ENCODE assay signal across 50 mouse cellular contexts in the genomic region with DNA sequence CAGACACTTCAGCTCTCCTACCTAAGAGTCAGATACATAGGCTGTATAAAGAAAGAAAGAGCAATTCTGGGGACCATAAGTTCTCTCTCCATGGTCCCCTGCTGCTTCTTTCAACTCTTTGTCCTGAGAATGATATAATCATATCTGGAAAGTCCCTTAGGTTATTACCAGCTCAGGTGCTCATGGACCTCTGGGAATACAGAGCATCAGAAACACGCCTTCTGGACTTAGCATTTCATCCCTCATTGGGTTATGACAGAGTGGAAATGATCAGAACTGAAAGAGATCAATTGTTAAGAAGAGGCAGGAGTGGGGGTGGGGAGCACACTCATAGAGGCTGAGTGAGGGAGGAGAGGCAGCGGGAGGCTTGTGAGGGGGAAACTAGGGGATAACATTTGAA. TPM values are rescaled to one million over a fixed set of nuclear protein-coding genes. Genes with fewer than 3 reads are reported as not detected.
"Had no signal": no experiment of that assay in that cellular context is flagged by ENCODE, and none has a peak within 500 bp of the region (broad histone marks: within the 10 kb centered on the region; RNA-seq: fewer than 3 reads in every experiment).

TSS of gene Olfr644 (minus strand) at position 101 of the 400 bp plus-strand sequence.

- H3K36me3 ChIP-seq: heart, embryonic 10.5 days; heart, embryonic 12.5 days; heart, embryonic 13.5 days; heart, embryonic 15.5 days; hindbrain, embryonic 10.5 days; hindbrain, embryonic 12.5 days; hindbrain, embryonic 13.5 days; hindbrain, embryonic 15.5 days; intestine, embryonic 15.5 days; kidney, embryonic 15.5 days had no signal

- H3K4me2 ChIP-seq: heart, embryonic 11.5 days; heart, embryonic 12.5 days; heart, embryonic 13.5 days; heart, embryonic 15.5 days; hindbrain, embryonic 12.5 days; hindbrain, embryonic 13.5 days; hindbrain, embryonic 14.5 days; hindbrain, embryonic 15.5 days; intestine, embryonic 15.5 days; kidney, embryonic 15.5 days had no signal

- H3K4me3 ChIP-seq: heart, embryonic 10.5 days; heart, embryonic 12.5 days; heart, embryonic 13.5 days; heart, embryonic 15.5 days; hindbrain, embryonic 10.5 days; hindbrain, embryonic 12.5 days; hindbrain, embryonic 13.5 days; hindbrain, embryonic 15.5 days; intestine, embryonic 15.5 days; kidney, embryonic 15.5 days; layer of hippocampus, adult 2 months had no signal

- H3K27ac ChIP-seq: heart, embryonic 10.5 days; heart, embryonic 13.5 days; heart, embryonic 15.5 days; hindbrain, embryonic 10.5 days; hindbrain, embryonic 12.5 days; hindbrain, embryonic 13.5 days; hindbrain, embryonic 14.5 days; hindbrain, embryonic 15.5 days; hindbrain, postnatal 0 days; intestine, embryonic 15.5 days; kidney, embryonic 15.5 days; kidney, postnatal 0 days; layer of hippocampus, adult 2 months had no signal

- DNase-seq: heart, postnatal 10 days; heart, postnatal 14 days; heart, postnatal 36 days; heart, postnatal 4 days; kidney, adult 11 months; kidney, adult 18-20 months; kidney, adult 2 months; kidney, adult 8-10 months; kidney, adult 9 months; kidney, postnatal 10 days; kidney, postnatal 14 days; kidney, postnatal 25 days; kidney, postnatal 36 days; kidney, postnatal 4 days; layer of hippocampus, adult 9-11 months; layer of hippocampus, postnatal 36 days had no signal

- H3K27me3 ChIP-seq: heart, embryonic 12.5 days; heart, embryonic 13.5 days; heart, embryonic 15.5 days; hindbrain, embryonic 12.5 days; hindbrain, embryonic 13.5 days; hindbrain, embryonic 15.5 days; intestine, embryonic 15.5 days; kidney, embryonic 15.5 days had no signal

- H3K4me1 ChIP-seq: heart, embryonic 10.5 days; heart, embryonic 12.5 days; heart, embryonic 13.5 days; heart, embryonic 15.5 days; hindbrain, embryonic 10.5 days; hindbrain, embryonic 12.5 days; hindbrain, embryonic 13.5 days; hindbrain, embryonic 15.5 days; intestine, embryonic 15.5 days; kidney, embryonic 15.5 days had no signal

- H3K9ac ChIP-seq: heart, embryonic 12.5 days; heart, embryonic 13.5 days; heart, embryonic 15.5 days; hindbrain, embryonic 12.5 days; hindbrain, embryonic 13.5 days; hindbrain, embryonic 14.5 days; hindbrain, embryonic 15.5 days; intestine, embryonic 15.5 days; kidney, embryonic 15.5 days had no signal

- H3K9me3 ChIP-seq: heart, embryonic 10.5 days; heart, embryonic 15.5 days; hindbrain, embryonic 10.5 days; hindbrain, embryonic 12.5 days; hindbrain, embryonic 13.5 days; intestine, embryonic 15.5 days; kidney, embryonic 15.5 days had no signal

RNA-seq across cellular contexts. Expression of gene Olfr644, which starts in this region (rescaled TPM):
- total RNA-seq: heart, postnatal 10 days; heart, postnatal 14 days; heart, postnatal 25 days; heart, postnatal 36 days; heart, postnatal 4 days; hindbrain, postnatal 0 days; layer of hippocampus, adult 18-20 months; layer of hippocampus, adult 2 months; layer of hippocampus, adult 8-10 months; layer of hippocampus, postnatal 10 days; layer of hippocampus, postnatal 14 days; layer of hippocampus, postnatal 25 days; layer of hippocampus, postnatal 36 days; left cerebral cortex, adult 18-20 months had no signal
- polyA plus RNA-seq: heart, embryonic 10.5 days; heart, embryonic 11.5 days; heart, embryonic 12.5 days; heart, embryonic 13.5 days; heart, embryonic 14.5 days; heart, embryonic 15.5 days; heart, embryonic 16.5 days; heart, postnatal 0 days; hindbrain, embryonic 10.5 days; hindbrain, embryonic 11.5 days; hindbrain, embryonic 12.5 days; hindbrain, embryonic 13.5 days; hindbrain, embryonic 14.5 days; hindbrain, embryonic 15.5 days; hindbrain, embryonic 16.5 days; hindbrain, postnatal 0 days; inflammation-experienced regulatory T-cells, adult 6 months; intestine, embryonic 14.5 days; intestine, embryonic 15.5 days; intestine, embryonic 16.5 days; intestine, postnatal 0 days; kidney, adult 2 months; kidney, embryonic 14.5 days; kidney, embryonic 15.5 days; kidney, embryonic 16.5 days; kidney, postnatal 0 days; large intestine, adult 2 months had no signal
